Mouse (Mus musculus) heart, adult 8-10 months (tissue): ENCODE data around the gene Aamp. TPM values are rescaled to one million over a fixed set of nuclear protein-coding genes. Genes with fewer than 3 reads are reported as not detected.
"Not testable (repeated sequence)": the region's sequence is repeated elsewhere in the genome, so short reads cannot be mapped to it uniquely, and the experiment has no call there.

Experiments used
- DNase-seq: peaks from one replicate; pipeline ENCODE4 v3.0.0; 2022; ENCODE audit warnings: low spot score
- total RNA-seq, 4 experiments: library from RNA; stranded (reverse); gene quantifications; 2 replicates each; pipeline ENCODE4 v1.2.4; 2022

Gene Aamp
- 100 to 1,000 TPM in 2 of 4 experiments, 10 to 100 TPM in 2; 95.4 to 107 (median 99.6) TPM for total RNA-seq

DNA sequence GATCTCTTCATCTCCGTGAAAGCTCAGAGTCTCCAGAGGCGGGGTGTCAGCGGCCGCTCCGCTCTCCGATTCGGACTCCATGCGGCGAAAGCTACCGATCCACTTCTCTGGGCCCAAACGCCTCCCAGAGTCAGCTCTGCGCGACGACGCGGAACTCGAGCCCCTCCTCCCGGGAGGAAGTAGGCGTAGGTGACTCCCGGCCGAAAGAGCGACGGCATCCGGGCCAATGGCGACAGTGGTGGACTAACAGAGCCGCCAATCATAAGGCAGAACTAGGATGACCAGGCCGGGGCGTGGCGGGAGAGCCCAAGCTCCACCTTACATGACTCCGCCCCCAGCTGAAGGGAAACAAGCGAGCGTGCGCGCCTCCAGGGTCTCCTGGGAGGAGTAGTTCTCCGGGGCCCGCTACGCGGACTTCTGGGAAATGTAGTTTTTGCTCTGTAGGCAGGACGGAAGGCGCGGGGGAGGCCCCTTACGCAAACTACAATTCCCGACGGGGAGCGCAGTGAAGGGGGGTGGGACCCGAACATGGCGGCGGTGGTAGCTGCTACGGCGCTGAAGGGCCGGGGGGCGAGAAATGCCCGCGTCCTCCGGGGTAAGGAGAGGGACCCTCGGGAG is at the start of gene Aamp, which contains the start of gene Pnkd:
Aamp (minus strand) TSS at position 196 of the 618 bp plus-strand sequence.
Pnkd (plus strand) TSS at position 388 of the 618 bp plus-strand sequence.
- peak; percentile 100 for DNase-seq

DNA sequence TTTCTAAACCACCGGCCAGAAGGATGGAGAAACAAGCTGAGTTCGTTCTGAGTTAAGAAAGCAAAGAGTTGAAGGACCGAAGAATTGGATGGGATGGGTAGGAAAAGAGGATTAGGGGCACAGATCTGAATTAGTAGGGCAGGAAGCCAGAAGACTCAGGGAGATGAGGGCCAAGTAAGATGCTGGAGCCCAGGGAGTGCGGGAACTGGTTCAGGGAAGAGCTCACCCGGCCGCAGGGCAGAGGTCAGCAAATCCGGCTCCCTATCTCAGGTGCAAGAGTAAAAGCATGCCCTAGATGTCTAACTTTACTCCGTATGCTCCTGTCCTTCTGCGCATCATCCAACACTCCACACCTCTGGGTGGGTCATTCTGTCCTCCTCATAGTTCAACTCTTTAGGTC is 48.4 kb upstream of the Aamp start:
- DNase-seq: no peak

DNA sequence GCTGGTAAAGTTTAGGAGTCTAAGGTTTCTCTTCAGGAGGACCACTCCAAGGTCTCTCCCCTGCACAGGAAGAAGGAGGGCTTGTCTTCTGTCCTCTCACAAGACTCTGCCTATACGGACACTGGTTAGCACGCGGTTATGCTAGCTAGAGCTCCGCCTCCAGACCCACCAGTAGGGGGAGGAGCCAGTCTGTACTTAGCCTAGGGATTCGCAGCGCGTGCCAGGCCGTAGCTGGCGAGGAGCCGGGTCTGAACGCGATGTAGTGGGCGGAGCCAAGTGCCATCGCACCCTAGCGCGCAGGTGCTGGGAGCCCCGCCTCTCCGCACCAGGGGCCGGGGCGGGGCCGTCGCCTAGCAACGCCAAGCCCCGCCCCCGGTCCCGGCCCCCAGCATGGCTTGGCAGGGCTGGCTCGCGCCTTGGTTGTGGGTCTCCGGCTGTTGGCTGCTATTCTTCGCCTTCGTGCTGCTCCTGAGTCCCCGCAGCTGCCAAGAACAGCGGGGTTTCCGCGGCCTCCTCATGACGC is 47.8 kb upstream of the Aamp start:
- peak; percentile 94 for DNase-seq

DNA sequence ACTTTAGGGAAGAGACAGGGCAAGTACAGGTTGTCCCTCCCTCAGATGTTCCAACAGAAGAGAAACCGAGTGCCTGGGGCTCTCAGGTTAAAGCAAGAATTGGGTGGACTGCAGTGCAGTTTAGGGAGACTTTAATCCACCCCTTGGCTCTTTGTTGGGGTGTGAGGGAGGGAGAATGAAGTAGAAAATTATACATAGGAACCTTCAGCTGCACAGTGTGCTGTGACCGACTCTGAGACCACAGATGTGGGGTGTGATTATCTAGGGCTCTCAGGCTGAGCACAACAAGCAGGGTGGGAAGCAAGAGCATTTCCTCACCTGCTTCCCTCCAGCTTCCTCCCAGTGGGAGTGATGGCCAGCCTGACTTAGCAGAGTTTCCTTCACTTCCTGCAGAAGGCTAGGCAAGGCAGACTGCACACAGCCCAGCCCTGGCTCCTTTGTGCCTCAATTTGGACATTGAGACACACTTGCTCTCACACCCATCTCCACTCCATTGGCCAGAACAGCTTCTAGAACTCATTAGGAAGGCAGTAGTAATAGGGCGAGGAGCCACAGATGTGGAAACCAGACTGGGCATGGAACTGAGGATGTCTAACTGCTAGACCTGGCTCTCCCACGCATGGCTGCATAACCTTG is 46.6 kb upstream of the Aamp start:
- DNase-seq: peak; percentile 67

DNA sequence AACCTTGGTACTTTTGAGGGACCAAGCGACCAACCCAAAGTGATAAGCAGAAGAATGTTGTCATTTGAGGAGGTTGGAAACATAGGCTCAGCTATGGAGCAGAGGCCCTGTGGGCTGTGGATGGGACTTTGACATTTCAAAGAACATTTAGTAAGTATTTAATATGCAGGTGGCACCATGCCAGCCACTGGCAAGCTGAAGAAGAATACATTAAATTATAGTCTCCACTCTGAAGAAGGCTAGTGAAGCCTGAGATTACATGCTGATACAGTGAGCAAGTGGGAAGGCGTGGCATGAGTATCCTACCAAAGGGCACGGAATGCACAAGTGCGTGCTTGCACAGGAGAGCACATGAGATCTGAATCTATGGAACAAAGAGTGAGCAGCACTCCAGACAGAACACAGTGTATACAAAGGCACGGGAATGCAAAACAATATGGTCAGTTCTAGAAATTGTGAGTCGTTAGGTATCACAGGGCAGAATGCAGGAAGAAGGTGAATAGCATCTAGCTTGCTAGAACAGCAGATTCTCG is 45.4 kb upstream of the Aamp start:
- no peak for DNase-seq

DNA sequence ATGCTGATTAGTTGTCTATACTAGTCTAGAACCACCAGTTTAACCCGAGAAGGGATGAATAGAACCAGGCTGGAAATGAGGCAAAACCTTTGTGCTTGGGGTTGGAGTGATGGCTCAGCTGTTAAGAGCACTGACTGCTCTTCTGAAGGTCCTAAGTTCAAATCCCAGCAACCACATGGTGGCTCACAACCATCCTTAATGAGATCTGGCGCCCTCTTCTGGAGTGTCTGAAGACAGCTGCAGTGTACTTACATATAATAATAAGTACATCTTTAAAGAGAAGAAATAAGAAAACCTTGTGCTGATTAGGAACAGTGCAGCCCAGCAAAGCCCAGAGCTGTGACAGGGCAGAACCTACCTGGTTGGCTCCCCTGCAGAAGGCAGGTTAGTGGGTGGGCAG is 42.4 kb upstream of the Aamp start:
- not testable (repeated sequence) for DNase-seq

DNA sequence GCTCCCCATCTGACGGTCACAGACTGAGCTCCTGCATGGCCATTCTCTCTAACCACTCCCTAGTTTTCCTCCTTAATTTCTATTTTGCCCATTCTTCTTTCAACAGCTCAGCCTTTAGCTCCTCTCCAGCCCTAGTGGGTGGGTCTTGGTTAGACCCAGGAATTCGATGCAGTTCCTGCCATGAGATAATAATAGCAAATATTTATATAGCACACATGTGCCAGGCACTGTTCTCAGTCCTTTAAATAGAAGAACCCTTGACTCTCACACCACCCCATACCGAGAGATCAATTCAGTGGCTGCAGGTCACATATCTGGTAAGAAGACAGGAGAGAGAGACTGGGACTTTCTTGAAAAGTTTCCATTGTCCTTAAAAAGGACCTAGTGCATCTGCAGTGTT is 36.9 kb upstream of the Aamp start:
- DNase-seq: no peak

DNA sequence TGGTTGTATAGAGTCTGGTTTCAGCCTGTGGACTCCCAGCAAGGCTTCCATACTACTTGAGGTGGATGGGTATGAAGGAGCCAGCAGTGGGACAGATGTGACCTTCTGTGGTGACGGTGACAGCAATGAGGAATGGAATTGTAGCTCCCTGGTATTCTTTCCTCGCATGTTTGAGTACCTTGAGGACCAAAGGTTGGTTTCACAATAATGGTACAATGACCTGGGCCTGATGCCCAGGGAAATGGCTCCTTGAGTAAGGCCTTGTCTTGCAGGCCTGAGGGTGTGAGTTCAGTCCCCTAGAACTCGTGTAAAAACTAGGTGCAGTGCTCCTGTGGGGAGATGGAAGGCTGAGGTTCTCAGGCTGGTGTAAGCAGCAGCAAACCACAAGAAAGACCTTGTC is 34.2 kb upstream of the Aamp start:
- no peak for DNase-seq

DNA sequence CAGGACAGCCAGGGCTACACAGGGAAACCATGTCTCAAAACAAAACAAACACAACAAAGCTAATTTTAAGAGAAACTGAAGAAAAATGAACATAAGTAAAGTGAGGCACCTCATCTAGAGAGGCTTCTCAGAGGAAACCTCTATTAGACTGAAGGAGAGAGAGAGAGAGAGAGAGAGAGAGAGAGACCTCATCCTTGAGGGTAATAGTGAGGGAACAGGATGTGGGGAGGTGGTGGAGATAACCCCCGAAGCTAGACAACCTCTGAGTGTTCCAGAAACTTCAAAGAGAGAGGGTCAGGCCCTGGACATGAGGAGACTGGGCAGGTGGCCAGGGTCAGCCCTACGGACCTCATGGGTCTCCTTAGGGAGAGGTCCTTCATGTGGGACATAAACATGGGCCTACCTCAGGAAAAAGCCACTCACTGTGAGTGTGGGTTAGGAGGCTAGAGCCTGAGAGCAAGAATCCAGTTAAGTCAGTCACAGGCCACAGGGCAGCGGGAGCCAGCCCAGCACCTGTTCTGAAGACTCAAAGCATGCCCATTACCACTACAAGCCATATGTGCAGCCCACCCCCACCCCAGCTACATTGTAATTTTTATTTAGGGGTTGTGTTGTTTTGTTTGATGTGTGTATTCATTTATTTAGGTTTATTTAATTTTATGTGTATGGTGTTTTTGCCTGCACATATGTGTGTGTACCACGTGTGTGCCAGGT is 31.7 kb upstream of the Aamp start:
- DNase-seq: no peak

DNA sequence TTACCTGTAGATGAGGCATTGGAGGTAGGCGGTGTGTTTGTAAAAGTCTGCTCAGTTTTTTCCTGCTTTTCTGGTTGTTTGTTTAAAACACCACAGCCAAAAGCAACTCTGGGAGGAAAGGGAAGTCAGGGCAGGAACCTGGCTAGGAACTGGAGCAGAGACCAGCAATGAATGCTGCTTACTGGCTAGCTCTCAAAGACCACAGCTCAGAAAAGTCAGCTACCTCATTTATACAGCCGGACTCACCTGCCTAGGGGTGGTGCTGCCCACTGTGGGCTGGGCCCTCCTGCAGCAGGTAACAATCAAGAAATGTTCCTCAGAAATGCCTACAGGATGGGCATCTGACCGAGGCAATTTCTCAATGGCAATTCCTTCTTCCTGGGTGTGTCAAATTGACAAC is 30.3 kb upstream of the Aamp start:
- DNase-seq: no peak

DNA sequence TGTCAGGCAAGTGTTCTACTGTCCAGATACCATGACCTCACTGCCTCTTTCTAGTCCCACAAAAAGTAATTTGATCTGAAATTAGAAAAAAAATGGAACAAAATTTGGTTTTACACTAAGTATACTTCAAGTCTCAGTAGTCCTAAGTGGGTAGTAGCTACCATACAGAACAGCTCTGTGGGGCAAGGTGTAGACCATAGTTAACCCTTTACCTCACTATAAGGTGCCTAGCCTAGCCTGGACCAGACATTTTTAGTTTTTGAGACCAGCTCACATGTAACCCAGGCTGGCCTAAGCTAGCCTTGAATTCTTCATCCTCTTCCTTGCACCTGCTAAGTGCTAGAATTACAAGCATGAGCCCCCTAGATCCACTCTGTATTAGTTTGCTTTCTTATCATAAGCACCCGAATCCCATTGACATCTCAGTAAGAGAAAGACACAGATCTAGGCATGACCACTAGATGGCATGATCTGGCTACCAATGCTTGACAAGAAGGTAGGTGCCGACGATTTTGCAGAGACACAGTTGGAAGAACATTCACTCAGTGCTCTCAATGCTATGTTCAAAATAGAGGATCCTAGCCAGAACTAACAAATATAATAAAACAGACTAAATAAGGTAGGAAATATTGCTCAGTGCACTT is 28.6 kb upstream of the Aamp start:
- DNase-seq: peak; percentile 87

DNA sequence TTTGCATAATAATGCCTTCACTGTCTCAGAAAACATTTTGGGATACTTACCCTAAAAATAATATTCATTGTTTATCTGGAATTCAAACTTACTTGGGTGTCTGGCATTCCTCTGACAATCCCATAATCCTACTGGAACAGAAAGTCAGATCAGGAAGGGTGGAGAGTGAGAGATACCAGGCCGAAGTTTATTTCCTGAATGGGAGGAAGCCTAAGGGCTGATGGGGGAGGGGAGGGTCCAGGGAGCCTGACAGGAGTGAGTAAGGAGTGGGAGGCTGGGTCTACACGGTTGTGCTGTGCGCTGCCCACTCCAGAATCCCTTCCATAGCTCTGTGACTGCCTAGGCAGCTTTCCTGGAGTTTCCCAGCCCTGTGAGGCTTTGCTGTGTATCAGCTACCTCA is 25.2 kb upstream of the Aamp start:
- DNase-seq: no peak

DNA sequence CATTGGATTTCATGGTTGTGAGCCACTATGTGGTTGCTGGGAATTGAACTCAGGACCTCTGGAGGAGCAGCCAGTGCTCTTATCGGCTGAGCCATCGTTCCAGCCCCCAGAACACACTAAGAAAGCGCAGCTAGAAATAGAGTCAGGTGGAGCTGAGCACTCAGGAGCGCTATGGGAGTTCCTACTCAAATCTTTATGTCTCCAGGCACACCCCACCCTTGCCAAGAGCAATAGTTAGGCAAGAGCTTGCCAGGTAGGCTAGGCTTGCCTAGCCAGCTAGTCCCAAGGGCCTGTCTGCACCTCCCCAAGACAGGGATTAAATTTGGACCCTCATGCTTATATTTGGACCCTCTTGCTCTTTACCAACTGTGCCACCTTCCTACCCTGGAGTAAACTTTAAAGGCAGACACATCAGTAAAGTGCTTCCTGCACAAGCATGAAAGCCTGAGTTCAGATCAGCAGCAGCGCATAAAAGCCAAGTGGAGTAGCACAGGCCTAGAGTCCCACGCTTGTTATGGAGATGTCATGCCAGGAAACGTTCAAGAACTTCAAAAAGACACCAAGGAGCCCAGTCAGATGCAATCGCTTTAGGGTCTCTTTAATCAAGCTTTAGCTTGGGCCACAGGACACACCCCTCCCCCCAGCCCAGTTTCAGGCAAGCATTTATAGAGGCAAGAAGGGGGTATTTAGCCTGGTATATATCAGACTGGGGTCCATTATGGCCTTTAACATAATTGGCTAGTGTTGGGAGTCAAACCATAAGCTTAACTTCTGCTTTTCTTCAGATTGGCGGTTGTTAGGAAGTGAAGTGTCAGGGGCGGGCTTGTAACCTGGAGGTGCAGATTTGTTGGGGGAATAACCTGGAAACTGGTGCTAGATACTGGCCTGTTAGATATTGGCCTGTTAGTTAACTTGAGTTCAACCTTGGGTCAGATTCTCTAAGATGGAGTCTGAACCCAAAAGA is 23.7 kb upstream of the Aamp start:
- no peak for DNase-seq

DNA sequence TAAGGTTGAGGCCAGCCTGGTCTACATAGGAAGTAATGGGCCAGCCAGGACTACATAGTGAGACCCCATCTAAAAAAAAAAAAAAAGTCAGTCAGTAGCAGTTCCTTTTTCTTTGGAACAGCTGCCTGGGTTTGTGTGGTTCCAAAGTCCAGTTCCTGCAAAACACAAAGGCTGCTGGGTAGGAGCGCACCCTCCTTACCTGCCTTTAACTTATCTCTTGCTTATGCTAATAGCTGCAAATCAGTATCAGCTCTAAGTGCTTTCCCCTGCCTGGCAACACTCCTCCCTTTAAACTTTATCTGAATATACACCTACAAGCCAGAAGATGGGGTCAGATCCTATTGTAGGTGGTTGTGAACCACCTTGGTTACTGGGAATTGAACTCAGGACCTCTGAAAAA is 22.6 kb upstream of the Aamp start:
- no peak for DNase-seq

DNA sequence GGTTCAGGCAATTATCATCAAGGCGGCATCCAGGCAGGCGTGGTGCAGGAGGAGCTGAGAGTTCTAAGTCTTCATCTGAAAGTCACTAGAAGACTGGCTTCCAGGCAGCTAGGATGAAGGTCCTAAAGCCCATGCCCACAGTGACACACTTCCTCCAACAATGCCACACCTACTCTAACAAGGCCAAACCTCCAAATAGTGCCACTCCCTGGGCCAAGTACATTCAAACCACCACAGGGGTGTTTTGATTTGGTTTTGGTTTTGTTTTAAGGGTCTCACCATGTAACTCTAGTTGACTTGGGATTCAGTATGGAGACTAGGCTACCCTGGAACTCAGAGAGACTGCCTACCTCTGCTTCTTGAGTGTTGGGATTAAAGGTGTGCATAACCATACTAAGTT is 21.0 kb upstream of the Aamp start, which contains the start of gene Tmbim1:
Tmbim1 (minus strand) TSS at position 101 of the 400 bp plus-strand sequence.
- no peak for DNase-seq

DNA sequence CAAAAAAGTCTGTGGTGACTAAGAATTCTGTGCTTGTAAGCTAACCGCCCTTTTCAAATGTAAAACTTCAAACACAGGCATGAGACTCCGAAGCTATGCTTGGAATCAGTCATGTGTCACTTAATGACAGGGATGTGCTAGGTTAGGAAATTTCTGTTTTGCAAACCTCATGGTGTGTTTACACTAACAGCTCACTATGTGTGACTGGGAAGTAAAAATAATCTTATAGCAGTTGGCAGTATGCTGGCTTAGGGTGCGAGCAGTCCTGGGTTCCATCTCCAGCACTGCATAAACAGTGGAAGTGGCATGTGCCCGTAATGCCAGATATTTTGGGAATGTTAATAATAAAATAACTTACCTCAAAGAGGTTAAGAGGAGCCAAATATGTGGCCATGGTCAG is 20.4 kb upstream of the Aamp start:
- no peak for DNase-seq

DNA sequence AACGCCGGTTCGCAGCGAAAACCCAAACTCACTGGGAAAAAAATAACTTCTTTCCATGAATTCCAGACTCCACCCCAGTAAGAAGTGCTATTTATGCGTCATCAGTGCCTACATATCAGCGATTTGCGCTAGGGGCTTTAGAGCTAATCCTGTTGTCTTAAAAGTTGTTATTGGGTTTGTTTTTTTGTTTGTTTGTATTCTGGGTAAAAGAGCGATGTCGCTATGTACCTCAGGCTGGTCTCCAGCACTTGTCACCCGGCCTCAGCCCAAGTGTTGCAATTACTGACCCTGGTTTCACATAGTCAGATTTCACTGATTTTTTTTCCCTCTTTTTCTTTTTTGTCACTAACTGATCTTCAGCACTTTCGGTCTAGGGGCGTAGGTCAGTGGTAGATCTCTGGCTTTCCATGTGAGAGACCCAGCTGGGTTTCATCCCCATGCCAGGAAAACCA is 19.8 kb upstream of the Aamp start:
- DNase-seq: no peak

DNA sequence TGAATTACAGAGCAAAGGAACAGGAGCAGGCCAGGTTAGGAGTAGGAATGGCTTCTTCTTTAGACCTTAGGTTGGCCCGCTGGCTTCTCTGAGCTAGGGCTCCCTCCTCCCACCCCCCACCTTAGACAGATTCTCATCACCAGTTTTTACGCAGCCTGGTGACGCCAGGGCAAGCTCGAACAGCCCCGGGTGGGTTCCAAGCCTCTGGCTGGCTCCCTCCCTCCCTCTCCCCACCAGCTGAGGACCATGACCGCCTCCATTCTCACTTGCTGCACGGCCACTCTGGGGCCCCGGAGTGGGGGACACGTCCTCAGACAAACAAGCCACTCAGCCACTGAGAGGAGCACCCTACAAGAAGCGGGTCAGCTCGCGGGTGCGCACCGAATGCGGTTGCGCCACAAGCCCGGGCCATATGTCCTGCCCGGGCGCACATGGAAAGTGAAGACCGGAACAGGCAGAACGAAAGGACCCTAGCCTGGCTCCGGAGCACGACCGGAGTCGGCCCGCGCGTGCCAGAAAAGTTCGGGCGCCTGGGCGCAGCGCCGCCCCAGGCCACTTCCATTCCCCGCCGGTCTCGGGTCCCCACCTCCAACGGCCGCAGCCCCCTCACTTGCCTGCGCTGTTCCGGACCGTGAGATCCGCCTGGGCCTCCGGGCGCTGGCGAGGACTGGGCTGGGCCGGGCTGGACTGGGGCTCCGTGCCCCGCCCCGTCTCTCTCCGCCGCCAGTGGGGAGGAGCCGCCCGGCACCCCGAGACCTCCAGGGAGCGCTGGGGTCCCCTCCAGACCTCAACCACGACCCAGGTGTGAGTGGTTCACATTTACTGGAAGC is 19.2 kb upstream of the Aamp start:
- peak; percentile 85 for DNase-seq

DNA sequence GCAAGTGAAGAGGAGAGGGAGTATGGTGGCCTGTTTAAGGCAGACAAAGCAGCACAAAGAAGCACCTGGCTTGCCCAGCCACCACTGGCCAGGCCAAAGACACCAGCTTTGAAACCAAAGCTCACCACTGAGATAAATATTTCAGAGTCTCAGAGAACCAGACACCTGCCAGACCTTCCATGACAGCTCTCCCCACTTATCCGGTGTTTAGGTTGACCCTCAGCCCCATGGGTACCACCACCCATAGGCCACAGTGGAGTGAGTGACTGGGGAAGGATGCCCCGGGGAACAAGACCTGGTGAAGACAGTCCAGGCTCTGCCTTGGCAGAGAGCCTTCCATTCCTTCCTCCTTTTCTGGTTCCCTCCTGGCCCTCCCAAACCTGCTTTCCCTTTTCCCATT is 18.3 kb upstream of the Aamp start:
- no peak for DNase-seq

DNA sequence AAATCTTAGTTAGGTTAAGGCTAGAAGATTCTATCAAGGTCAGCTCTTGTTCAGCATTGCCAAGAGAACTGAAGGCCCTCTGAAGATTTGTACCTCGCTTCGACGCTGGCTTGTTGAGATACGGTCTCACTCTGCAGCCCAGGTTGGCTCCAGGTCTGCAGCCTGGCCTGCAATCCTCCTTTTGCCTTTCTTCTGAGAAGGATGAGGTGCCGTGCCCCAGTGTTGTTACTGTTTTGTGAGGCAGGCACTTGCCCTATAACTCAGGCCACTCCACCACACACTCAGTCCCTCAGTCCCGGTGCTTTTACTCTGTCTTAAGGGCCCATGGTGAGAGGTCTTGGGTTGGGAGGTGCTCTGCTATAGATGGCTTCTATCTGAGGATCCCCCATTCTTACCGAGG is 17.7 kb upstream of the Aamp start:
- DNase-seq: no peak
